Mouse (Mus musculus) forebrain, embryonic 11.5 days (tissue): ENCODE results near the gene Mast3. TPM values are rescaled to one million over a fixed set of nuclear protein-coding genes. Genes with fewer than 3 reads are reported as not detected.

Experiments
- ATAC-seq: fragments of 200-750 bp; cut with Nextera tagmentation; replicated peaks from 2 replicates; pipeline ENCODE4 v1.8.0; 2017; ENCODE audit warnings: moderate TSS enrichment; ENCODE audit not compliant: low FRiP score
- DNase-seq: peaks from one replicate; pipeline ENCODE4 v3.0.0-alpha.2; 2017; ENCODE audit warnings: low spot score
- H3K27ac ChIP-seq: fragments of 300-500 bp; sonication (generic); 2 replicates; pipeline ENCODE4 v1.5.1; 2014; ENCODE audit warnings: low read depth, low read length
- H3K27me3 ChIP-seq: fragments of 300-500 bp; sonication (generic); 2 replicates; pipeline ENCODE4 v1.6.1; 2014; ENCODE audit warnings: mild to moderate bottlenecking, low read length, mixed read lengths; ENCODE audit not compliant: control insufficient read depth, insufficient read depth
- H3K36me3 ChIP-seq: fragments of 300-500 bp; sonication (generic); 2 replicates; pipeline ENCODE4 v1.6.1; 2014; ENCODE audit warnings: mild to moderate bottlenecking, low read length, moderate library complexity, mixed read lengths; ENCODE audit not compliant: control insufficient read depth, insufficient read depth
- H3K4me1 ChIP-seq: fragments of 300-500 bp; sonication (generic); replicated peaks from 2 replicates; pipeline ENCODE4 v1.6.1; 2014; ENCODE audit warnings: low read length, mixed read lengths; ENCODE audit not compliant: control insufficient read depth, insufficient read depth
- H3K4me2 ChIP-seq: fragments of 300-500 bp; sonication (generic); 2 replicates; pipeline ENCODE4 v1.6.1; 2014; ENCODE audit warnings: low read depth, mild to moderate bottlenecking, low read length, moderate library complexity, mixed read lengths; ENCODE audit not compliant: severe bottlenecking
- H3K4me3 ChIP-seq: fragments of 300-500 bp; sonication (generic); 2 replicates; pipeline ENCODE4 v1.5.1; 2014; ENCODE audit warnings: low read depth, low read length
- H3K9ac ChIP-seq: fragments of 300-500 bp; sonication (generic); 2 replicates; pipeline ENCODE4 v1.6.1; 2014; ENCODE audit warnings: low read length
- H3K9me3 ChIP-seq: fragments of 300-500 bp; sonication (generic); 2 replicates; pipeline ENCODE4 v1.6.1; 2016; ENCODE audit warnings: low read length, mixed read lengths; ENCODE audit not compliant: control insufficient read depth
- WGBS: fragments of 180-500 bp; shearing (Covaris S2); extraction: QIAGEN DNeasy Blood & Tissue Kit; methylation state at CpG from one replicate; pipeline ENCODE4 v1.1.7; 2014; 5-methylcytosine and 5-hydroxymethylcytosine counted together
- polyA plus RNA-seq: library from polyadenylated mRNA; unstranded; fragments of >200 nt; fragmentation: Nextera tagmentation; extraction: Ambion mirVana; gene quantifications from 2 replicates; pipeline ENCODE4 v1.2.1, GENCODE M21; 2014

The Mast3 gene
- polyA plus RNA-seq, 1 experiment from 2014 or later = 15.9 TPM

GRCm38 (mm10) chr8:70787941-70788667 is 16.8 kb downstream of the Mast3 start:
- H3K9ac ChIP-seq = no peak overlapping the region
- no peak overlapping the region for H3K4me2 ChIP-seq
- no peaks in the 10 kb centered on the region for H3K27me3 ChIP-seq
- H3K9me3 ChIP-seq = no peaks in the 10 kb centered on the region
- no peak overlapping the region for H3K4me3 ChIP-seq
- 16% methylated on average over 30 of the region's 30 CpGs for WGBS
- H3K27ac ChIP-seq = no peak overlapping the region
- no peaks in the 10 kb centered on the region; the same call in 1 of the 2 replicates for H3K36me3 ChIP-seq
- ATAC-seq = no peak
- H3K4me1 ChIP-seq = peaks cover 16% of the 10 kb centered on the region
- peak; percentile 83 for DNase-seq

DNA sequence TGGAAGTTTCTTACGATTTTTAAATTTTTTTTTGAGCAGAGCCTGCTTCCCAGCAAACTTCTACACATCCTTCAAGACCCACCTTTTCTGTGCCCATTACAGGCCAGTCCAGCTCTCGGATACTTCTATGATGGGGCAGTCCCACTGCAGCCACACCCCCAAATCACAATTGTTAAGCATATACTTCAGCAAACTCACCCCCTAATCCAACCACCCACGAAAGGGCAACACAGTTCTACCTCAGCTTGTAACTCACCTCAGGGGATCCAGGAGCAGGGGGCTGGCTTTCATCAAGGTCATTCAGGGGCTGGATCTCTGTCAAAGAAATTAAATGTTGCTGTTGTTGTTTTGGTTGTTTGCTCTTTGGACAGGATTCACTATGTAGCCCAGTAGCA is 17.8 kb downstream of the Mast3 start:
- Histone ChIP-seq H3K27me3 (no peaks in the 10 kb centered on the region), H3K9ac (no peak overlapping the region), H3K9me3 (no peaks in the 10 kb centered on the region), H3K27ac (no peak overlapping the region), H3K36me3 (no peaks in the 10 kb centered on the region; the same call in 1 of the 2 replicates), H3K4me1 (peaks cover 12% of the 10 kb centered on the region), H3K4me2 (no peak overlapping the region), H3K4me3 (no peak overlapping the region)
- DNase-seq = no peak
- ATAC-seq = no peak
- 89% methylated on average over 3 of the region's 3 CpGs for WGBS

DNA sequence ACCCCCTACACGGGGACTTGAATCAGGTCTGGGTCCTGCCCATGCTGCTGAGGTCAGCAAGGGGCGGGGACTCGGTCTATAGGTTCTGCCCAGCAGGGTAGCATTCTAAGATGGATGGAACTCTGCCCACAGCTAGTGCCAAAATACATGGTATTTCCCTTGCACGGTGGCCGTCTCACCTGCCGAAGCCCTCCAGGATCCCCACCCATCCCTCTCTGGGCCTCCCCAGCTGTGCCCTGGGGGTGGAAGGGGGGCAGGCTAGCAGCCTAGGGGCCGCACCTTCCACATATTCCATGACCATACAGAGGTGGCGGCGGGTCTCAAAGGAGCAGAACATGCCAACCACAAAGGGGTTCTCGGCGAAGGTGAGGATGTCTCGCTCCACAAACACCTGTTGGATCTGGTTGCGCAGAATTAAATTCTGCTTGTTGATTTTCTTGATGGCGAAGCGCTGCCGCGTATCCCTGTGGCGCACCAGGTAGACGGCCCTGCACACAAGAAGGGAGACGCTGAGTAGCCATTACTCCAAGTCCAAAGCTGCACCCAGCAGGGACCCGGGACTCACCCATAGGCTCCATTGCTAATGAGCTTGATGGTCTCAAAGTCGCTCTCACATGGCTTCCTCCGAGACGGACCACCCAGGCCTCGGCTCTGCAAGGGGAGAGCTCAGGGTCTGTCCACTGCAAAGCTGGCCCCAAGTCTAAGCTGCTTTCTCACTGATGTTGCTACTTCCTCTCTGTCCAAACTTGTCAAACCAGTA is 18.4 kb downstream of the Mast3 start:
- no peak overlapping the region for H3K4me3 ChIP-seq
- peaks cover 10% of the 10 kb centered on the region for H3K4me1 ChIP-seq
- WGBS = 88% methylated on average over 25 of the region's 25 CpGs
- no peak for DNase-seq
- no peak overlapping the region for H3K9ac ChIP-seq
- no peaks in the 10 kb centered on the region for H3K27me3 ChIP-seq
- no peak for ATAC-seq
- no peak overlapping the region for H3K4me2 ChIP-seq
- H3K36me3 ChIP-seq = no peaks in the 10 kb centered on the region; the same call in 1 of the 2 replicates
- no peak overlapping the region for H3K27ac ChIP-seq
- H3K9me3 ChIP-seq = no peaks in the 10 kb centered on the region

- ATAC-seq = no peak
- Histone ChIP-seq H3K4me3 (no peak overlapping the region), H3K9me3 (no peaks in the 10 kb centered on the region), H3K27ac (no peak overlapping the region), H3K9ac (no peak overlapping the region), H3K4me1 (peaks cover 8% of the 10 kb centered on the region; the same call in 1 of the 2 replicates), H3K27me3 (no peaks in the 10 kb centered on the region), H3K36me3 (no peaks in the 10 kb centered on the region; the same call in 1 of the 2 replicates), H3K4me2 (no peak overlapping the region)
- no peak for DNase-seq
- WGBS = 80% methylated on average over 11 of the region's 11 CpGs
Measured at GRCm38 (mm10) chr8:70780093-70780492, 24.8 kb downstream of the Mast3 start.

DNA sequence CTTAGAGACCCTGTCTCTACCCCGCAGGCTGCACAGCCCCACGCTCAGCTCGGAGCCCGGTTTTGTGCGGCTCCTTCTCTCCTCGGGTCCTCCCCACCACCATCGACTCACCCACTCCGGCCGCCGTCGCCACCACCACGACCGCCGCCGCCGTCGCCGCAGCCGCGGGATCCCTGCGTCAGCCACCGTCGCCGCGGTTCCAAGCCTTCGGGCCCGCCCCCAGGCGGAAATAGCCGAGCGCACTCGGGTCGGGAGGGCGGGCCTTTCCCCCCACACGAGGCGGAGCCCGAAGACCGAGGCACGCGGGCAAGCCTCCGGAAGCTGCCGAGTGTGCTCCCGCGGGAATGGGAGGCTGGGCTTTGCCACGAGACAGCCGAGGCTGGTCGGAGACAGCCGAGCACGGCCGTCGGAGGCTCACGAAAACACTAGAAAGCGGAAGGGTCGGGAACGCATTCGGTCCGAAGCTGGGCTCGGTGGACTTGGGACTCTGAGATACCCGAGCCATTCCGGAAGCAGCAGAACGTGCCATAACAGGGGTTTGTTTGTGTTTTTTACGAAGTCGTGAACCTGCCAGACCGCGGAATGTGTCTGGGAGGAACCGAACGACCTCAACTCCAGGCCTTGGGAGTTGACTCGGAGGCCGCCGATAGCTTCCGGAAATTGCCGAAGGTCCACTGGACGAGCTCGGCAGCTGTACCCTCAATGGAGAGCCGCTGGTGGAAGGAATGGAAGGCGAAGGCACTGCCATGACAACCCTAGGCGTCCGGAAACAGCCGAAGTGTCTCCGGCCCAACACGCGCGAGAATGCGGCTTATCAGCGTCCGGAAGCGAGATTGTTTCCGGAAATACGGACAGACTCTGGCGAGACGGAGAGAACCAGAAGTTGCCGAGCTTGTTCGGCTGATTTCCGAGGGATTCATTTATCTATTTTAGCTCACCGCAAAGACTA is 28.1 kb downstream of the Mast3 start, which contains the start of gene Pik3r2:
Gene Pik3r2 (minus strand): TSS at position 218 of the 949 bp plus-strand sequence.
- H3K27me3 ChIP-seq = no peaks in the 10 kb centered on the region
- no peaks in the 10 kb centered on the region for H3K9me3 ChIP-seq
- peak; percentile 92 for ATAC-seq
- H3K36me3 ChIP-seq = no peaks in the 10 kb centered on the region; the same call in 1 of the 2 replicates
- H3K9ac ChIP-seq = peak within 1 kb of the TSS; percentile 93
- peak within 1 kb of the TSS; percentile 77 for H3K4me3 ChIP-seq
- H3K4me1 ChIP-seq = peaks cover 10% of the 10 kb centered on the region; the same call in 1 of the 2 replicates
- peak within 1 kb of the TSS; percentile 82 for H3K4me2 ChIP-seq
- DNase-seq = peak; percentile 99
- WGBS = under 1% methylated on average over 91 of the region's 94 CpGs
- H3K27ac ChIP-seq = peak within 1 kb of the TSS; percentile 97

DNA sequence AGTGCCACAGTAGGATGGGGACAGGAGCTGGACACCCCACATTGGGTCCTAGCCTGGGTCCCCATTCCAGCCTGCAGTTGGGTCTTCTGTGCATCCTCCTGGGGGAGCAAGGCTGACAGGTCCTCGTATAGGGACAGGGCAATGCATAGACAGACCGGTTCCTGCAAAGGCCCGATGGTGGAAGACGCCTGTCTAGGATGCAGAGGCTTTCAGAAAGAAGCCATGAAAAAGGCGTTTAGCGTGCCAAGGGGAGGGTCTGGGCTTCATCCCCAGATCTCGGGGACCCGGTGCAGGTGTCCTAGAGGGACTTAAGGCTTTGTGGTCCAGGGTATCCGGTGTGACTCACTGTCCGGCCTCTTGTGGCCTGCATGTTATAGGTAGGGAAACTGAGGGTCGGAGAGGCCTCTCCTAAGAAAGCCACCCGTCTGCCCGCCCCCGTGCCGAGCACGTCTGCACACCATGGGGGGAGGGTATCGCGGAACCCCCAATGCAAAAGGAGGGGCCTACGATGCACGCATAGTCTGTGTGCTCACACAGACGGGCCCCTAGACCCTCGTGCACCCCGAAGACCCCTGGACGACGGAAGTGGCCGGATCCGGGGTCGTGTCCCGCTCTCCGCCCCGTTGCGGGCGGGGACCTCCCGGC is 28.9 kb downstream of the Mast3 start:
- Histone ChIP-seq H3K27ac (0 out of 2 replicates have a peak overlapping the region, but pooled peaks have one; percentile 97), H3K9ac (peak overlapping the region; percentile 93), H3K27me3 (no peaks in the 10 kb centered on the region), H3K9me3 (no peaks in the 10 kb centered on the region), H3K36me3 (no peaks in the 10 kb centered on the region; the same call in 1 of the 2 replicates), H3K4me3 (peak overlapping the region; percentile 77), H3K4me1 (peaks cover 10% of the 10 kb centered on the region; the same call in 1 of the 2 replicates), H3K4me2 (peak overlapping the region; percentile 82)
- no peak for DNase-seq
- no peak for ATAC-seq
- 2% methylated on average over 34 of the region's 34 CpGs for WGBS

DNA sequence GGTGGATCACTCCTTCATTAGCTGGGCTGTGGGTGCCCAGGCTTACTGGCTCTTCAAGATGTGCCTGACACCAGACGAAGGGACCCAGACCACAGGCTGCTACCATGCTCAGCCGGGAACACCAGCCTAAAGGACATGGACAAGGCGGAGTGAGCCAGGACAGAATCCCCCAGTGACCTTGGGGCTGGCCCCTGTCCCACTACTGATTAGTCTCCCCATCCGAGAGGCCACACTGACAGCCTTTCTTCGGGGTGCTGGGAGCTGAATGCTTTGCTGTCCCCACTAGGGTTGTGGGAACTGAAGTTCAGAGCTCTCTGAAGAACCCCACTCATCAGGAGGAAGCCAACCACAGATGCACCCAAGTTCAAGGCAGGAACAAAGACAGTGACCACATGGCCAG is 29.6 kb downstream of the Mast3 start:
- DNase-seq (no peak), ATAC-seq (no peak)
- H3K36me3 ChIP-seq = peaks cover 2% of the 10 kb centered on the region; the same call in 1 of the 2 replicates
- no peaks in the 10 kb centered on the region for H3K9me3 ChIP-seq
- no peak overlapping the region for H3K4me3 ChIP-seq
- H3K9ac ChIP-seq = peak overlapping the region; percentile 93; the same call in 1 of the 2 replicates
- 95% methylated on average over 5 of the region's 5 CpGs for WGBS
- no peaks in the 10 kb centered on the region for H3K27me3 ChIP-seq
- no peak overlapping the region for H3K27ac ChIP-seq
- H3K4me1 ChIP-seq = peaks cover 10% of the 10 kb centered on the region; the same call in 1 of the 2 replicates
- H3K4me2 ChIP-seq = peak overlapping the region; percentile 82; the same call in 1 of the 2 replicates
